9 mouse cellular contexts compared by ENCODE assay signal in genomic region chr11:86839716-86840447, GRCm38 (mm10). TPM values are rescaled to one million over a fixed set of nuclear protein-coding genes. Genes with fewer than 3 reads are reported as not detected.
DNase-seq lines count a peak whose midpoint lies in the region; ATAC-seq lines count a peak whose summit lies in the region.
"Had no signal": no experiment of that assay in that cellular context is flagged by ENCODE, and none has a peak within 500 bp of the region (broad histone marks: within the 10 kb centered on the region; RNA-seq: fewer than 3 reads in every experiment).

No protein-coding gene starts in this region.

- peak; percentile 16 for DNase-seq in layer of hippocampus, adult 9-11 months
- no peak for DNase-seq in layer of hippocampus, adult 8-10 months (ENCODE audit: low spot score in 2 of 2)
- DNase-seq in forebrain, embryonic 10.5 days (ENCODE audit: extremely low spot score, low spot score), result no peak
- DNase-seq in splenic B cell, adult 2 months (ENCODE audit: low read depth, low spot score), result peak; percentile 59
- DNase-seq in adrenal gland, postnatal 25 days, result no peak
- no peak for DNase-seq in gastrocnemius, postnatal 36 days

- H3K9ac ChIP-seq in hindbrain, embryonic 15.5 days, result no peak overlapping the region
- H3K9ac ChIP-seq: embryonic facial prominence, embryonic 13.5 days had no signal

- 74% methylated on average over 7 of the region's 7 CpGs for WGBS in forebrain, embryonic 10.5 days
- WGBS in hindbrain, embryonic 15.5 days, result 26% methylated on average over 7 of the region's 7 CpGs

- H3K4me3 ChIP-seq in forebrain, embryonic 10.5 days, result no peak overlapping the region
- H3K4me3 ChIP-seq in hindbrain, embryonic 15.5 days, result no peak overlapping the region
- H3K4me3 ChIP-seq: embryonic facial prominence, embryonic 13.5 days had no signal

- no peaks in the 10 kb centered on the region for H3K9me3 ChIP-seq in forebrain, embryonic 10.5 days
- no peaks in the 10 kb centered on the region for H3K9me3 ChIP-seq in hindbrain, embryonic 15.5 days
- H3K9me3 ChIP-seq: embryonic facial prominence, embryonic 13.5 days had no signal

- H3K4me2 ChIP-seq in hindbrain, embryonic 15.5 days, result no peak overlapping the region
- H3K4me2 ChIP-seq: embryonic facial prominence, embryonic 13.5 days had no signal

- peaks cover 27% of the 10 kb centered on the region for H3K4me1 ChIP-seq in forebrain, embryonic 10.5 days
- H3K4me1 ChIP-seq in hindbrain, embryonic 15.5 days (replicated peaks), result peaks cover 18% of the 10 kb centered on the region
- H3K4me1 ChIP-seq: embryonic facial prominence, embryonic 13.5 days had no signal

- H3K36me3 ChIP-seq in forebrain, embryonic 10.5 days (replicated peaks), result no peaks in the 10 kb centered on the region
- no peaks in the 10 kb centered on the region for H3K36me3 ChIP-seq in hindbrain, embryonic 15.5 days
- no peaks in the 10 kb centered on the region for H3K36me3 ChIP-seq in splenic B cell, adult 2 months (ENCODE audit: control insufficient read depth, insufficient read depth, low read length, poor library complexity, severe bottlenecking)
- H3K36me3 ChIP-seq: embryonic facial prominence, embryonic 13.5 days had no signal

- peak overlapping the region; percentile 74; the same call in 1 of the 2 replicates for H3K27ac ChIP-seq in forebrain, embryonic 10.5 days
- peak overlapping the region; percentile 62; the same call in 1 of the 2 replicates for H3K27ac ChIP-seq in hindbrain, embryonic 15.5 days (replicated peaks)
- H3K27ac ChIP-seq: embryonic facial prominence, embryonic 13.5 days; macrophage had no signal

- H3K27me3 ChIP-seq in forebrain, embryonic 10.5 days (ENCODE audit: poor library complexity, severe bottlenecking), result no peaks in the 10 kb centered on the region
- H3K27me3 ChIP-seq in hindbrain, embryonic 15.5 days, result no peaks in the 10 kb centered on the region
- no peaks in the 10 kb centered on the region for H3K27me3 ChIP-seq in splenic B cell, adult 2 months (ENCODE audit: control insufficient read depth, insufficient read depth, low read length, poor library complexity, severe bottlenecking)
- H3K27me3 ChIP-seq: embryonic facial prominence, embryonic 13.5 days had no signal

- ATAC-seq in hindbrain, embryonic 15.5 days (ENCODE audit: low FRiP score, low read depth), result no peak

- intact Hi-C loops in gastrocnemius, postnatal 36 days (cut with DNase I), result no loop called here

RNA-seq across cellular contexts. Expression of gene Dhx40, which starts 32.3 kb away (rescaled TPM):
- total RNA-seq in layer of hippocampus, adult 8-10 months (2022), result 10 to 100 TPM; 25.2 to 34.7 (median 29.0) TPM
- 39.7 and 41.6 TPM in 2 replicates for polyA plus RNA-seq in forebrain, embryonic 10.5 days (2016; fragmentation: Nextera tagmentation; extraction: Ambion mirVana)
- 17.6 and 19.8 TPM in 2 replicates for polyA plus RNA-seq in hindbrain, embryonic 15.5 days (2015; fragmentation: Nextera tagmentation; extraction: Ambion mirVana)
- total RNA-seq in adrenal gland, postnatal 25 days (2021), result 31.9 and 38.1 TPM in 2 replicates
- 10 to 100 TPM; 11.2 to 12.7 TPM for total RNA-seq in gastrocnemius, postnatal 36 days (2021)

Comparison
In these comparisons a context has a peak if more than half of its experiments do, and no peak if none do; other contexts are left out.
1. DNase-seq: peak in layer of hippocampus, adult 9-11 months (single experiment) and splenic B cell, adult 2 months (single experiment); none in layer of hippocampus, adult 8-10 months (0 of 2), forebrain, embryonic 10.5 days (single experiment), adrenal gland, postnatal 25 days (single experiment) and gastrocnemius, postnatal 36 days (0 of 2).